Mouse (Mus musculus) MEL (cell line): ENCODE data around the gene Vash2.
A peak's percentile ranks its signal among the peaks of the same experiment; 100 is the strongest.

Experiments used
- CTCF ChIP-seq, 3 experiments: IDR thresholded peaks in 2 of 3; conservative IDR thresholded peaks in 1 of 3; 2 replicates each; pipeline ENCODE4 v1.5.1; 2011 to 2012; ENCODE audit warnings: low read length in 3 of 3, low read depth in 2 of 3, mild to moderate bottlenecking in 2 of 3, improper control_type of control experiment in 1 of 3, inconsistent platforms in 1 of 3, mixed read lengths in 1 of 3, moderate library complexity in 1 of 3; ENCODE audit not compliant: control insufficient read depth in 1 of 3, insufficient read depth in 1 of 3, poor library complexity in 1 of 3, severe bottlenecking in 1 of 3
- E2F4 ChIP-seq: IDR thresholded peaks from 2 replicates; pipeline ENCODE4 v1.6.1; 2011; ENCODE audit warnings: low read depth, low read length, improper control_type of control experiment, borderline replicate concordance
- MYC ChIP-seq: IDR thresholded peaks from 2 replicates; pipeline ENCODE4 v1.6.1; 2011; ENCODE audit warnings: low read depth, mild to moderate bottlenecking, low read length, improper control_type of control experiment, moderate library complexity
- POLR2A ChIP-seq, 2 experiments: IDR thresholded peaks; 2 replicates each; pipeline ENCODE4 v1.6.1; 2011 to 2012; ENCODE audit warnings: low read length in 2 of 2, mild to moderate bottlenecking in 2 of 2, control low read depth in 1 of 2, improper control_type of control experiment in 1 of 2, low read depth in 1 of 2, moderate library complexity in 1 of 2; ENCODE audit not compliant: control insufficient read depth in 1 of 2, insufficient read depth in 1 of 2, poor library complexity in 1 of 2
- TCF12 ChIP-seq: IDR thresholded peaks from 2 replicates; pipeline ENCODE4 v1.6.1; 2014; ENCODE audit warnings: low read depth, mild to moderate bottlenecking, inconsistent platforms, low read length, improper control_type of control experiment, moderate library complexity
- ZC3H11A ChIP-seq: IDR thresholded peaks from 2 replicates; pipeline ENCODE4 v1.6.1; 2012; ENCODE audit warnings: low read depth, mild to moderate bottlenecking, inconsistent platforms, low read length, improper control_type of control experiment
- ZMIZ1 ChIP-seq: IDR thresholded peaks from 2 replicates; pipeline ENCODE4 v1.6.1; 2012; ENCODE audit warnings: low read depth, mild to moderate bottlenecking, inconsistent platforms, low read length, improper control_type of control experiment, moderate library complexity

GRCm38 (mm10) chr1:190911415-190912123 lies 67.5 kb downstream of the Vash2 start, which contains the start of gene Rps6kc1:
- TF ChIP-seq TCF12 (0 out of 2 replicates have a peak, but pooled peaks have one; percentile 45), POLR2A (IDR thresholded peaks at IDR 0.05; ENCODE audit: control insufficient read depth in 1 of 2, insufficient read depth in 1 of 2, low read depth in 1 of 2, low read length in 2 of 2, poor library complexity in 1 of 2) (peak; percentile 79 to 89), MYC (peak; percentile 61; the same call in 1 of the 2 replicates), CTCF (IDR thresholded peaks at IDR 0.05 in 2 of 3, conservative IDR thresholded peaks at IDR 0.05 in 1 of 3; ENCODE audit: control insufficient read depth in 1 of 3, insufficient read depth in 1 of 3, low read depth in 2 of 3, low read length in 3 of 3, poor library complexity in 1 of 3, severe bottlenecking in 1 of 3) (no peak), ZMIZ1 (peak; percentile 51; the same call in 1 of the 2 replicates), ZC3H11A (no peak), E2F4 (no peak)
